Mouse (Mus musculus) thymus, adult 18-20 months (tissue): ENCODE data around the gene Spry2.

ENCODE experiments used
- DNase-seq, 2 experiments: peaks; one replicate each; pipeline ENCODE4 v3.0.0; 2022; ENCODE audit warnings: mixed read lengths in 2 of 2

Spry2 gene

GRCm38 (mm10) chr14:105896791-105897568 lies at the start of gene Spry2:
Gene Spry2 (minus strand): TSS chr14:105896819.
- peak; percentile 58 to 62 for DNase-seq

- no peak for DNase-seq
Observed at GRCm38 (mm10) chr14:105941353-105941752, 44.7 kb upstream of the Spry2 start.

- DNase-seq: no peak
Observed at GRCm38 (mm10) chr14:105926726-105927125, 30.1 kb upstream of the Spry2 start.

GRCm38 (mm10) chr14:105925305-105925704 lies 28.7 kb upstream of the Spry2 start:
- DNase-seq: no peak

- no peak for DNase-seq
Observed at GRCm38 (mm10) chr14:105924712-105925111, 28.1 kb upstream of the Spry2 start.

GRCm38 (mm10) chr14:105922874-105923273 lies 26.3 kb upstream of the Spry2 start:
- DNase-seq: no peak

GRCm38 (mm10) chr14:105922427-105922826 lies 25.8 kb upstream of the Spry2 start:
- DNase-seq: no peak

- DNase-seq: no peak
Observed at GRCm38 (mm10) chr14:105921217-105921695, 24.6 kb upstream of the Spry2 start.

GRCm38 (mm10) chr14:105920395-105921216 lies 24.0 kb upstream of the Spry2 start:
- DNase-seq: no peak

- no peak for DNase-seq
Observed at GRCm38 (mm10) chr14:105907216-105907615, 10.6 kb upstream of the Spry2 start.

GRCm38 (mm10) chr14:105905935-105906334 lies 9.3 kb upstream of the Spry2 start:
- no peak for DNase-seq

- DNase-seq: no peak
Observed at GRCm38 (mm10) chr14:105905509-105905908, 8.9 kb upstream of the Spry2 start.

- DNase-seq: peak; percentile 6 to 20
Observed at GRCm38 (mm10) chr14:105902807-105903206, 6.2 kb upstream of the Spry2 start.

GRCm38 (mm10) chr14:105900841-105901240 lies 4.2 kb upstream of the Spry2 start:
- no peak for DNase-seq

GRCm38 (mm10) chr14:105899116-105899515 lies 2.5 kb upstream of the Spry2 start:
- no peak for DNase-seq

GRCm38 (mm10) chr14:105898266-105899111 lies 1.9 kb upstream of the Spry2 start:
- peak; percentile 46 to 48 for DNase-seq

- DNase-seq: peak; percentile 6 to 8
Observed at GRCm38 (mm10) chr14:105897569-105898101, 1.0 kb upstream of the Spry2 start.

- peak; percentile 7 to 13 for DNase-seq
Observed at GRCm38 (mm10) chr14:105895961-105896651, 513 bp downstream of the Spry2 start.

- DNase-seq: peak; percentile 15 to 19
Observed at GRCm38 (mm10) chr14:105894971-105895873, 1.4 kb downstream of the Spry2 start.

GRCm38 (mm10) chr14:105893623-105893995 lies 3.0 kb downstream of the Spry2 start:
- no peak for DNase-seq
